Mouse (Mus musculus) kidney, adult 2 months (tissue): Measurements from ENCODE around the gene R3hdm4. TPM values are rescaled to one million over a fixed set of nuclear protein-coding genes. Genes with fewer than 3 reads are reported as not detected.

Experiments
- DNase-seq: peaks from one replicate; pipeline ENCODE4 v3.0.0; 2021
- H3K27ac ChIP-seq: fragments of 200-500 bp; 2 replicates; pipeline ENCODE4 v1.5.1; 2012; ENCODE audit warnings: low read depth, low read length, control low read depth, inconsistent platforms; ENCODE audit not compliant: insufficient read depth
- H3K27me3 ChIP-seq: fragments of 200-500 bp; replicated peaks from 2 replicates; pipeline ENCODE4 v1.6.1; 2012; ENCODE audit warnings: mild to moderate bottlenecking, moderate library complexity, low read length, inconsistent platforms; ENCODE audit not compliant: control insufficient read depth, insufficient read depth
- H3K36me3 ChIP-seq: fragments of 200-500 bp; 2 replicates; pipeline ENCODE4 v1.6.1; 2012; ENCODE audit warnings: mild to moderate bottlenecking, moderate library complexity, low read length, inconsistent platforms; ENCODE audit not compliant: control insufficient read depth, insufficient read depth
- H3K4me1 ChIP-seq: fragments of 200-500 bp; 2 replicates; pipeline ENCODE4 v1.6.1; 2011; ENCODE audit warnings: low read length; ENCODE audit not compliant: control insufficient read depth, insufficient read depth
- H3K4me3 ChIP-seq: fragments of 200-500 bp; 2 replicates; pipeline ENCODE4 v1.5.1; 2011; ENCODE audit warnings: mild to moderate bottlenecking, low read depth, low read length, control low read depth; ENCODE audit not compliant: insufficient read depth
- CTCF ChIP-seq: fragments of 200-500 bp; conservative IDR thresholded peaks from 2 replicates; pipeline ENCODE4 v1.5.1; 2011; ENCODE audit warnings: low read depth, mild to moderate bottlenecking, control low read depth, low read length, moderate library complexity, mixed read lengths; ENCODE audit not compliant: insufficient read depth, insufficient read length
- POLR2A ChIP-seq: fragments of 200-500 bp; IDR thresholded peaks from one replicate; pipeline ENCODE4 v1.6.1; 2011; ENCODE audit warnings: low read depth, low read length, control low read depth
- WGBS: fragments of 180-500 bp; shearing (Covaris S2); methylation state at CpG from one replicate; pipeline ENCODE4 v1.1.7; 2018; 5-methylcytosine and 5-hydroxymethylcytosine counted together
- polyA plus RNA-seq: library from polyadenylated mRNA; depleted of rRNA; stranded (reverse); fragments of >200 nt; gene quantifications from 2 replicates; pipeline ENCODE4 v1.2.3, GENCODE M21; 2012

The R3hdm4 gene
- polyA plus RNA-seq, 1 experiment, result 154 TPM

DNA sequence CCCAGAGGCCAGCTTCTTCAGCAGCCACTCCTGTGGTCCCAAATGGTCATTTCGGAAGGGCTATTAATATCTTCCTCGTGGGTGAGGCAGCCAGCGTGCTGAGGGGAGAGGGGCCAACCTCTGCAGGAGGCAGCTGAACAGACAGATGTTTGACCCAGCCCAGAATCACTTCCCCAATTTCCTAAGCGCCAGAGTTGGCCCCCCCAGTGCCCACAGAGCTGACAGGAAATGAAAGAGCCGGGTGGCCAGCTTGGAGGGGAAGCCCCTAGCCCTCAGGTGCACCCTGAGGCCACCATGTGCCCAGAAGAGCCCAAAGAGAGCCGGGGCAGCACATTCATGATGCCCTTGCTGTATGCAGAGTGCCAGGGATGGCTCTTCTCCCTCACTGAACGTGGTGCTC, 19.7 kb upstream of the R3hdm4 start:
- TF ChIP-seq POLR2A, result no peak
- TF ChIP-seq CTCF, result no peak
- H3K27me3 ChIP-seq, result no peaks in the 10 kb centered on the region
- peaks cover 51% of the 10 kb centered on the region for H3K4me1 ChIP-seq
- no peak for DNase-seq
- WGBS, result 50% methylated on average over 7 of the region's 7 CpGs
- H3K27ac ChIP-seq, result no peak overlapping the region
- H3K4me3 ChIP-seq, result no peak overlapping the region
- no peaks in the 10 kb centered on the region for H3K36me3 ChIP-seq

- Histone ChIP-seq H3K27ac (peak overlapping the region; percentile 52; the same call in 1 of the 2 replicates), H3K4me1 (peaks cover 62% of the 10 kb centered on the region), H3K4me3 (no peak overlapping the region), H3K36me3 (no peaks in the 10 kb centered on the region), H3K27me3 (no peaks in the 10 kb centered on the region)
- WGBS, result 41% methylated on average over 11 of the region's 11 CpGs
- DNase-seq, result peak; percentile 79
- TF ChIP-seq POLR2A (no peak), CTCF (no peak)
Measured at GRCm38 (mm10) chr10:79937775-79938526, 16.9 kb upstream of the R3hdm4 start.

GRCm38 (mm10) chr10:79936911-79937441, 16.0 kb upstream of the R3hdm4 start:
- Histone ChIP-seq H3K27me3 (no peaks in the 10 kb centered on the region), H3K36me3 (no peaks in the 10 kb centered on the region), H3K27ac (peak overlapping the region; percentile 76), H3K4me3 (no peak overlapping the region), H3K4me1 (peaks cover 62% of the 10 kb centered on the region)
- WGBS, result 12% methylated on average over 27 of the region's 27 CpGs
- peak; percentile 89 for DNase-seq
- TF ChIP-seq POLR2A (no peak), CTCF (no peak)

DNA sequence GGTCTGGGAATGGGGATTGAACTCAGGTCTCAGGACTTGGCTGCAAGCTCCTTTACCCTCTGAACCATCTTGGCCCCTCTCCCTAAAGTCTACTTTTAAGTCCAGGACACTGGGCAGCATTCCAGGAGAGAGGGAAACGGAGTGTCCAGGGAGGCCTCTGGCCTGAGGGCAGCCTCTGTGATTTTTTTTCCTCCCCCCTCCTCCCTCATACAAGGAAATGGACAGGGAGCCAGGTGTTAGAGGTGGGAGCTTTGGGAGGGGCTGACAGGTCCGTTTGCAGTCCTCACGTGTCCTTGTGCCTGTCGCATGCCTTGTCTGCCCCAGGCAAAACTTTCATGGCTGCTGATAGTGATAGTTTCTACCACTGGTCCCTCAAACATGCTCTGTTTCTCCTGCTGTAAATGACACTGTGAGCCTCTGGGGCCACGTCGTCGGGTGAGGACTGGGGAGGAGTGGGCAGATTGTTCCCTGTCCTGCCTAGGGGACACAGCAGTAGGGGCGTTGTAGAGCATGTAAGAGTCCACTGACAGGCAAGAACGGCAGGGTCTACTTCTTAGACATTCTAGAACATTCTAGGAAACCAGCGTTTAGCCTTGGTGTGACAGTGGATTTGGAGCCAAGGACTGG, 15.4 kb upstream of the R3hdm4 start:
- peaks cover 62% of the 10 kb centered on the region for H3K4me1 ChIP-seq
- H3K36me3 ChIP-seq, result no peaks in the 10 kb centered on the region
- DNase-seq, result peak; percentile 91
- no peak overlapping the region for H3K4me3 ChIP-seq
- no peaks in the 10 kb centered on the region for H3K27me3 ChIP-seq
- H3K27ac ChIP-seq, result peak overlapping the region; percentile 76
- TF ChIP-seq POLR2A (no peak), CTCF (no peak)
- WGBS, result 8% methylated on average over 10 of the region's 10 CpGs

DNA sequence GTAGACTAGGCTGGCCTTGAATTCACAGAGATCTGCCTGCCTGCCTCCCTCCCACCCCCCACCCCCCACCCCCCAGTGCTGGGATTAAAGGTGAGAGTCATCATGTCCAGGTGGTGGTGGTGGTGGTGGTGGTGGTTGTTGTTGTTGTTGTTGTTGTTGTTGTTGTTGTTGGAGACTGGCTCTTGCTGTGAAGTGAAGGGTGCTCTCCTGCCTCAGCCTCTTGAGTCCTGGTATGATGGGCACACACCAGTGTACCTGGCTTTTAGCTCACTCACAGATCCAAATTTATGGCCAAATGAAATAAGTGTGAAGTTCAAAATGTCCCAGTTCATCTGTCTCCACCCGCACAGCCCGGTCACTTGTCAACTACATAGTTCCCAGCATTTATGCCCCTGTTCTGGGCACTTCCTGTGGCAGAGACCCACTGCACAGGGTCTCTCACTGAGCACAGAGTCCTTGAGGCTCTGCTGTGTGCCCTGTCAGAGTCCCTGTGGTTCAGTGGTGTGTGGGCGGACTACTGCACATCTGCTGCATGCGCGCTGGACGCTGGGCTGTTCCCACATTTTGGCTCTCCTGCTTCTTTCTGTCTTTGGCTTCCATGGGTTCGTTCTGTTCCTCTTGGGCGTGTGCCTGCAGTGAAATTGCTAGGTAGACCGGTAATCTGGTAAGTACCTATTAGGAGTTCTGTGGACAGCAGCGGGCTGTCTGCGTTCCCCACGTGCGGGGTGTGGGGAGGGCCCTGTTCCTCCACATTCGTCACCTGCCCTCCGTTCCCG, 14.0 kb upstream of the R3hdm4 start:
- TF ChIP-seq POLR2A (no peak), CTCF (no peak)
- H3K36me3 ChIP-seq, result no peaks in the 10 kb centered on the region
- H3K4me3 ChIP-seq, result no peak overlapping the region
- no peak overlapping the region for H3K27ac ChIP-seq
- no peak for DNase-seq
- no peaks in the 10 kb centered on the region for H3K27me3 ChIP-seq
- 81% methylated on average over 16 of the region's 16 CpGs for WGBS
- H3K4me1 ChIP-seq, result peaks cover 56% of the 10 kb centered on the region

- TF ChIP-seq POLR2A, result no peak
- Histone ChIP-seq H3K4me3 (no peak overlapping the region), H3K27ac (peak overlapping the region; percentile 18; the same call in 1 of the 2 replicates), H3K4me1 (peaks cover 51% of the 10 kb centered on the region), H3K27me3 (no peaks in the 10 kb centered on the region), H3K36me3 (no peaks in the 10 kb centered on the region)
- DNase-seq, result peak; percentile 96
- 14% methylated on average over 13 of the region's 13 CpGs for WGBS
Measured at GRCm38 (mm10) chr10:79934272-79934721, 13.3 kb upstream of the R3hdm4 start.
